Mouse (Mus musculus) heart, adult 2 months (tissue): ENCODE data around the gene Col4a3bp. TPM values are rescaled to one million over a fixed set of nuclear protein-coding genes. Genes with fewer than 3 reads are reported as not detected.

Experiments
- DNase-seq, 2 experiments: peaks; one replicate each; pipeline ENCODE4 v3.0.0; 2021
- H3K27ac ChIP-seq: fragments of 200-600 bp; 2 replicates; pipeline ENCODE4 v1.8.1; 2022
- H3K27me3 ChIP-seq: fragments of 200-500 bp; 2 replicates; pipeline ENCODE4 v1.6.1; 2012; ENCODE audit warnings: mild to moderate bottlenecking, low read length, inconsistent platforms, mixed read lengths; ENCODE audit not compliant: control insufficient read depth, insufficient read depth
- H3K36me3 ChIP-seq: fragments of 200-500 bp; 2 replicates; pipeline ENCODE4 v1.6.1; 2012; ENCODE audit warnings: low read length, inconsistent platforms; ENCODE audit not compliant: control insufficient read depth, insufficient read depth
- H3K4me1 ChIP-seq: fragments of 200-500 bp; 2 replicates; pipeline ENCODE4 v1.6.1; 2011; ENCODE audit warnings: low read length; ENCODE audit not compliant: control insufficient read depth, insufficient read depth
- H3K4me3 ChIP-seq: fragments of 200-600 bp; 2 replicates; pipeline ENCODE4 v1.8.1; 2022
- H3K79me2 ChIP-seq: fragments of 200-500 bp; replicated peaks from 2 replicates; pipeline ENCODE4 v1.6.1; 2012; ENCODE audit warnings: mild to moderate bottlenecking, inconsistent platforms, low read length, moderate library complexity, mixed read lengths; ENCODE audit not compliant: control insufficient read depth, insufficient read depth
- H3K9ac ChIP-seq: fragments of 200-500 bp; 2 replicates; pipeline ENCODE4 v1.6.1; 2012; ENCODE audit warnings: low read depth, mild to moderate bottlenecking, control low read depth, inconsistent platforms, low read length, mixed read lengths
- CTCF ChIP-seq: fragments of 200-600 bp; IDR thresholded peaks from 2 replicates; pipeline ENCODE4 v1.8.1; 2022; ENCODE audit warnings: antibody characterized with exemption, mild to moderate bottlenecking, moderate library complexity
- EP300 ChIP-seq: fragments of 200-500 bp; IDR thresholded peaks from 2 replicates; pipeline ENCODE4 v1.6.1; 2011; ENCODE audit warnings: low read depth, low read length, control low read depth; ENCODE audit not compliant: insufficient read depth
- POLR2A ChIP-seq: fragments of 200-500 bp; IDR thresholded peaks from 2 replicates; pipeline ENCODE4 v1.6.1; 2011; ENCODE audit warnings: mild to moderate bottlenecking, low read depth, low read length, control low read depth; ENCODE audit not compliant: insufficient read depth
- WGBS: fragments of 180-500 bp; shearing (Covaris S2); methylation state at CpG from one replicate; pipeline ENCODE4 v1.1.7; 2018; 5-methylcytosine and 5-hydroxymethylcytosine counted together
- intact Hi-C: fragments of 180-260 bp; cut with DNase I; formaldehyde crosslinking; loops from one replicate; pipeline ENCODE4 v1.15.1; 2025
- polyA plus RNA-seq: library from polyadenylated mRNA; depleted of rRNA; stranded (reverse); fragments of >200 nt; gene quantifications from 2 replicates; pipeline ENCODE4 v1.2.3, GENCODE M21; 2012; rRNA removed
- total RNA-seq, 2 experiments: library from RNA; stranded (reverse); gene quantifications; 2 replicates each; pipeline ENCODE4 v1.2.3; 2021

Col4a3bp gene
- total and polyA plus RNA-seq, 3 experiments = 7.1 to 39.8 (median 33.3) TPM

- intact Hi-C loops = loop anchor here (10.0 kb wide), 1 partner anchor 142 kb away; no protein-coding TSS in a partner anchor
- 83% methylated on average over 1 of the region's 1 CpGs for WGBS
- Histone ChIP-seq H3K79me2 (no peaks in the 10 kb centered on the region), H3K4me3 (no peak overlapping the region), H3K9ac (no peak overlapping the region), H3K27ac (no peak overlapping the region), H3K36me3 (no peaks in the 10 kb centered on the region), H3K27me3 (no peaks in the 10 kb centered on the region), H3K4me1 (no peaks in the 10 kb centered on the region)
- no peak for TF ChIP-seq POLR2A
- TF ChIP-seq CTCF = no peak
- TF ChIP-seq EP300 = no peak
- DNase-seq = no peak
These were observed 134.7 kb downstream of the Col4a3bp start for GRCm38 (mm10) chr13:96677071-96677470.

DNA sequence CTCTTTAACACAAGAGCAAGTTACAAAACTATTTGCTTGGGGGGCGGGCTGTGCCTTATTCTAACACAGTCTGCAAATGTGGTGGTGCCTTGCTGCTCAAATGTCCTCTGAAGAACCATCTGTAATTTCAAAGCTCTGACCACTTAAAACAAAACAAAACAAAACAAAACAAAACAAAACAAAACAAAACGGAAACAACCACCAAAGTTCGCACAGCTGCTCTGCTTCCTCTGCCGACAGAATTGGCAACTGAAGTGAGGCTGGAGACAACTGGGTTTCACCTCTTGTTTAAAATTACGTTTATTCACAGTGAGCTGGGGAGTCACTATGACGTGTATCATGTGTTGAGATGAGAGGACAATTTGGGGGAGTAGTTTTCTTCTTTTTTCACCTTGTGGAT lies 136.2 kb downstream of the Col4a3bp start:
- H3K27ac ChIP-seq = no peak overlapping the region
- H3K79me2 ChIP-seq = no peaks in the 10 kb centered on the region
- TF ChIP-seq CTCF = no peak
- TF ChIP-seq POLR2A = no peak
- no peak for TF ChIP-seq EP300
- DNase-seq = no peak
- H3K4me3 ChIP-seq = no peak overlapping the region
- no peaks in the 10 kb centered on the region for H3K36me3 ChIP-seq
- H3K27me3 ChIP-seq = no peaks in the 10 kb centered on the region
- intact Hi-C loops = loop anchor here (10.0 kb wide), 1 partner anchor 144 kb away; no protein-coding TSS in a partner anchor
- WGBS = 65% methylated on average over 6 of the region's 6 CpGs
- no peak overlapping the region for H3K9ac ChIP-seq
- no peaks in the 10 kb centered on the region for H3K4me1 ChIP-seq

GRCm38 (mm10) chr13:96680163-96681087 lies 138.0 kb downstream of the Col4a3bp start:
- Histone ChIP-seq H3K9ac (no peak overlapping the region), H3K36me3 (no peaks in the 10 kb centered on the region), H3K4me3 (no peak overlapping the region), H3K79me2 (no peaks in the 10 kb centered on the region), H3K27me3 (no peaks in the 10 kb centered on the region), H3K4me1 (no peaks in the 10 kb centered on the region), H3K27ac (no peak overlapping the region)
- no peak for DNase-seq
- TF ChIP-seq EP300 (no peak), POLR2A (no peak), CTCF (no peak)
- intact Hi-C loops = no loop called here
- WGBS = 39% methylated on average over 9 of the region's 9 CpGs

DNA sequence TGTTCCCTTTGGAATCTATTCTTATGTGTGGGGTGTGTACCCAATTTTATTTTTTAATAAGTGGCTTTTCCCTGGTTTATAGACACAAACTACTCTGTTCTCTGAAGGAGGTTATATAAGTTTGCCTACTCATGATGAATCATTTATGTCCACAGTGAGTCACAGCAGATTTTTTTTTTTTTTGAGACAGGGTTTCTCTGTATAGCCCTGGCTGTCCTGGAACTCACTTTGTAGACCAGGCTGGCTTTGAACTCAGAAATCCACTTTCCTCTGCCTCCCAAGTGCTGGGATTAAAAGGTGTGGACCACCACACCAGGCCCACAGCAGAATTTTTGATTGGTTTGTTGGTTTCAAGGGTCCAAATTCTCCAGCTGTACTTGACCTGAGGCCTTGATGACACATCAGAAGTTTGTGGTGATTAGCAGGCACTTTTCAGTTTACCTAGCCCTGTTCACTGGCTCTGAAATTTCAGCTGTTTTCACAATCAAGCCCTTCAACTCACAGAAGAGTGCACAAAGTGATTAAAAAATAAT lies 138.7 kb downstream of the Col4a3bp start:
- TF ChIP-seq POLR2A (no peak), CTCF (no peak), EP300 (no peak)
- H3K79me2 ChIP-seq = no peaks in the 10 kb centered on the region
- no peak overlapping the region for H3K4me3 ChIP-seq
- no peaks in the 10 kb centered on the region for H3K27me3 ChIP-seq
- no peak overlapping the region for H3K27ac ChIP-seq
- no peaks in the 10 kb centered on the region for H3K36me3 ChIP-seq
- intact Hi-C loops = no loop called here
- H3K9ac ChIP-seq = no peak overlapping the region
- DNase-seq = no peak
- H3K4me1 ChIP-seq = no peaks in the 10 kb centered on the region

DNA sequence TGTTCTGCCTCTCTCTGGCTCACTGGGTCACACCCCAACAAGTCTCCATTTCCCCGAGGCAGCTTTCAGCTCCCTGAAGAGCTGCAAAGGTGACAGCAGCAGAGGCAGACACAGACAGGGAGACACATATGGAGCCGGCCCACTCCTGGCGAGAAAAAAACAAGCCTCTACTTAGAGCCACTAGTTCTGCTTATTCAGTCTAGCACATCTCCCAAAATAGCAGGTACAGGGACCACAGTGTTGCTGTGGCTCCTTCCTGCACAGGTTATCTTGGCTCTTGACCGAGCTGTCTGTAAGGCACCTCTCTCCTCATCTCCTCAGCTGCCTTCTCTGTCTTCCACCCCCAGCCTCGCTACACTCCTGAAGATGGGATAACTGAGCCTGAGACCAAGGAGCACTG lies 142.4 kb downstream of the Col4a3bp start:
- Histone ChIP-seq H3K4me1 (no peaks in the 10 kb centered on the region), H3K36me3 (no peaks in the 10 kb centered on the region), H3K27me3 (no peaks in the 10 kb centered on the region), H3K9ac (no peak overlapping the region), H3K79me2 (no peaks in the 10 kb centered on the region), H3K27ac (no peak overlapping the region), H3K4me3 (no peak overlapping the region)
- WGBS = 76% methylated on average over 5 of the region's 5 CpGs
- no peak for DNase-seq
- TF ChIP-seq EP300 (no peak), POLR2A (no peak), CTCF (no peak)
- intact Hi-C loops = no loop called here

GRCm38 (mm10) chr13:96687261-96687660 lies 144.8 kb downstream of the Col4a3bp start:
- no peaks in the 10 kb centered on the region for H3K27me3 ChIP-seq
- intact Hi-C loops = no loop called here
- H3K36me3 ChIP-seq = no peaks in the 10 kb centered on the region
- H3K9ac ChIP-seq = no peak overlapping the region
- no peak overlapping the region for H3K4me3 ChIP-seq
- H3K27ac ChIP-seq = no peak overlapping the region
- TF ChIP-seq CTCF (no peak), EP300 (no peak), POLR2A (no peak)
- no peaks in the 10 kb centered on the region for H3K4me1 ChIP-seq
- H3K79me2 ChIP-seq = no peaks in the 10 kb centered on the region
- no peak for DNase-seq
- WGBS = 74% methylated on average over 9 of the region's 9 CpGs

Other genes with a start within 250 kb of the Col4a3bp start
- gene Poc5, start 154.3 kb upstream of the Col4a3bp start, total RNA-seq = 1 to 10 TPM; 9.6 to 9.8 TPM
- 5.9 and 11.5 TPM in 2 replicates for gene Poc5, start 154.3 kb upstream of the Col4a3bp start, polyA plus RNA-seq
- under 1 TPM; 0.26 to 0.41 TPM for gene Ankdd1b, start 71.4 kb upstream of the Col4a3bp start, total RNA-seq
- gene Ankdd1b, start 71.4 kb upstream of the Col4a3bp start, polyA plus RNA-seq = 0.45 and 0.91 TPM in 2 replicates
- gene Gm17622, start 51.9 kb upstream of the Col4a3bp start, total RNA-seq = not detected
- not detected in 2 replicates for gene Gm17622, start 51.9 kb upstream of the Col4a3bp start, polyA plus RNA-seq
- 1 to 10 TPM; 4.1 to 5.2 TPM for gene Polk, start within 50 bp of the Col4a3bp start, total RNA-seq
- gene Polk, start within 50 bp of the Col4a3bp start, polyA plus RNA-seq = 1.1 and 2.1 TPM in 2 replicates
- gene Hmgcr, start 128.3 kb downstream of the Col4a3bp start, total RNA-seq = 10 to 100 TPM in 1 of 2 experiments, 1 to 10 TPM in 1; 8.4 to 10.0 TPM
- gene Hmgcr, start 128.3 kb downstream of the Col4a3bp start, polyA plus RNA-seq = 2.7 and 4.6 TPM in 2 replicates
- not detected for gene Ankrd31, start 205.7 kb downstream of the Col4a3bp start, total RNA-seq
- not detected in 2 replicates for gene Ankrd31, start 205.7 kb downstream of the Col4a3bp start, polyA plus RNA-seq